Mouse (Mus musculus) forebrain, embryonic 12.5 days (tissue): ENCODE data around the gene Marcks. TPM values are rescaled to one million over a fixed set of nuclear protein-coding genes. Genes with fewer than 3 reads are reported as not detected.
"Not testable (repeated sequence)": the region's sequence is repeated elsewhere in the genome, so short reads cannot be mapped to it uniquely, and the experiment has no call there.

Experiments
- ATAC-seq: fragments of 200-750 bp; cut with Nextera tagmentation; 2 replicates; pipeline ENCODE4 v1.8.0; 2017; ENCODE audit warnings: moderate TSS enrichment; ENCODE audit not compliant: low FRiP score
- H3K27ac ChIP-seq: fragments of 300-500 bp; sonication (generic); 2 replicates; pipeline ENCODE4 v1.5.1; 2016; ENCODE audit warnings: mild to moderate bottlenecking
- H3K27me3 ChIP-seq: fragments of 300-500 bp; sonication (generic); 2 replicates; pipeline ENCODE4 v1.6.1; 2016; ENCODE audit warnings: mild to moderate bottlenecking
- H3K36me3 ChIP-seq: fragments of 300-500 bp; sonication (generic); replicated peaks from 2 replicates; pipeline ENCODE4 v1.6.1; 2016; ENCODE audit warnings: mild to moderate bottlenecking
- H3K4me1 ChIP-seq: fragments of 300-500 bp; sonication (generic); 2 replicates; pipeline ENCODE4 v1.6.1; 2016
- H3K4me2 ChIP-seq: fragments of 300-500 bp; sonication (generic); 2 replicates; pipeline ENCODE4 v1.6.1; 2016; ENCODE audit warnings: mild to moderate bottlenecking, moderate library complexity
- H3K4me3 ChIP-seq: fragments of 300-500 bp; sonication (generic); replicated peaks from 2 replicates; pipeline ENCODE4 v1.5.1; 2016; ENCODE audit warnings: mild to moderate bottlenecking
- H3K9ac ChIP-seq: fragments of 300-500 bp; sonication (generic); 2 replicates; pipeline ENCODE4 v1.6.1; 2016; ENCODE audit warnings: mild to moderate bottlenecking
- H3K9me3 ChIP-seq: fragments of 300-500 bp; sonication (generic); 2 replicates; pipeline ENCODE4 v1.6.1; 2016
- WGBS: fragments of 180-500 bp; shearing (Covaris S2); methylation state at CpG from one replicate; pipeline ENCODE4 v1.1.7; 2016; 5-methylcytosine and 5-hydroxymethylcytosine counted together
- polyA plus RNA-seq: library from polyadenylated mRNA; unstranded; fragments of >200 nt; fragmentation: Nextera tagmentation; extraction: Ambion mirVana; gene quantifications from 2 replicates; pipeline ENCODE4 v1.2.1, GENCODE M21; 2016

The Marcks gene
- polyA plus RNA-seq, 1 experiment from 2014 or later = 320 TPM

GRCm38 (mm10) chr10:37090411-37090810 lies 48.3 kb downstream of the Marcks start:
- no peak for ATAC-seq
- no peak overlapping the region for H3K27ac ChIP-seq
- no peaks in the 10 kb centered on the region for H3K9me3 ChIP-seq
- no peak overlapping the region for H3K4me2 ChIP-seq
- H3K9ac ChIP-seq = no peak overlapping the region
- no peaks in the 10 kb centered on the region for H3K4me1 ChIP-seq
- no peaks in the 10 kb centered on the region for H3K36me3 ChIP-seq
- H3K27me3 ChIP-seq = no peaks in the 10 kb centered on the region
- H3K4me3 ChIP-seq = no peak overlapping the region
- WGBS = 84% methylated on average over 3 of the region's 3 CpGs

- not testable (repeated sequence) for H3K36me3 ChIP-seq, H3K4me1 ChIP-seq, ATAC-seq, H3K9ac ChIP-seq, H3K27me3 ChIP-seq, H3K4me3 ChIP-seq, H3K9me3 ChIP-seq, H3K4me2 ChIP-seq, H3K27ac ChIP-seq
- 90% methylated on average over 2 of the region's 2 CpGs for WGBS
Measured at GRCm38 (mm10) chr10:37084071-37084470, 54.6 kb downstream of the Marcks start.

Other genes starting within 250 kb of the Marcks start
- 449 and 471 TPM in 2 replicates for gene Hdac2, start 164.4 kb downstream of the Marcks start, polyA plus RNA-seq